Mouse (Mus musculus) bone marrow macrophage, adult 2 months (primary cell): ENCODE results near the gene Card14.

ENCODE experiments used
- CTCF ChIP-seq: IDR thresholded peaks from 2 replicates; pipeline ENCODE4 v1.5.1; 2012; ENCODE audit warnings: low read depth, mild to moderate bottlenecking, low read length, moderate library complexity
- POLR2A ChIP-seq: IDR thresholded peaks from 2 replicates; pipeline ENCODE4 v1.6.1; 2012; ENCODE audit warnings: mild to moderate bottlenecking, low read depth, low read length, borderline replicate concordance

DNA sequence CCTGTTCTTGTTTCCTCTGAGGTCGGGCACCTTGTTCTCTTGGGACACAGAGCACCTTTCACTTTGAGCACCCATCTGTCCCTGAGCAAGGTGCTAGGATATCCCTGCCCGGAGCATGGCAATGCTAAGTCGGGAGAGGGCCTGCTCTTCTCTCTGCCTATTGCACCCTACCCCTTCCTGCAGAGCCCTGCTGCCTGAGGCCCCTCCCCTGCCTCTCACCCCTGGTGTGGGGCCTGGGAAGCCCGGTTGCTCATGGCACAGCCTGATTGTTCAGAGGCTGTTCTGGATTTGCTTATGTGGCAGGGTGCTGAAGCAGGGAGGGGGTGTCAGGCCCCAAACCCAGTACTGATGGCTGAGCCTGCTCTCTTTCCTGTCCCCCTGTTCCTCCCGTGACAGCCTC is 31.6 kb downstream of the Card14 start:
- TF ChIP-seq CTCF, result no peak
- TF ChIP-seq POLR2A, result no peak
